Comparison of ENCODE assay signal across 9 mouse cellular contexts in genomic region chr10:9053371-9053770, GRCm38 (mm10).
DNase-seq lines count a peak whose midpoint lies in the region; ATAC-seq and TF ChIP-seq lines count a peak whose summit lies in the region.
"Had no signal": no experiment of that assay in that cellular context is flagged by ENCODE, and none has a peak within 500 bp of the region (broad histone marks: within the 10 kb centered on the region; RNA-seq: fewer than 3 reads in every experiment).

No protein-coding gene starts in this region.

- no peak for TF ChIP-seq POLR2A in brain, embryonic 14.5 days (IDR thresholded peaks at IDR 0.05; ENCODE audit: borderline replicate concordance, extremely low read depth, insufficient read depth, insufficient read length, poor library complexity, severe bottlenecking)

- peak; percentile 39; the same call in 1 of the 2 replicates for TF ChIP-seq CTCF in brain, embryonic 14.5 days (IDR thresholded peaks at IDR 0.05; ENCODE audit: borderline replicate concordance, extremely low read depth, insufficient read depth, insufficient read length)

- ATAC-seq in CD4-positive, CD25-positive, alpha-beta regulatory T cell, adult 4 months = no peak

- DNase-seq in cerebellum, adult 9-10 months = peak; percentile 22
- DNase-seq in cerebellum, postnatal 36 days = no peak
- DNase-seq in layer of hippocampus, adult 9-10 months (ENCODE audit: low spot score) = peak; percentile 35
- no peak for DNase-seq in layer of hippocampus, adult 8-10 months (ENCODE audit: low spot score in 2 of 2)
- peak; percentile 87 for DNase-seq in brain, embryonic 14.5 days (ENCODE audit: low read depth)
- peak; percentile 25 for DNase-seq in lung, postnatal 25 days (ENCODE audit: low spot score)
- DNase-seq in urinary bladder, postnatal 4 days (ENCODE audit: low spot score in 2 of 2) = no peak
- DNase-seq: kidney, adult 18-20 months had no signal

Comparison
In these comparisons a context has a peak if more than half of its experiments do, and no peak if none do; other contexts are left out.
1. DNase-seq: peak in cerebellum, adult 9-10 months (single experiment), layer of hippocampus, adult 9-10 months (single experiment), brain, embryonic 14.5 days (single experiment) and lung, postnatal 25 days (single experiment); none in cerebellum, postnatal 36 days (0 of 2), layer of hippocampus, adult 8-10 months (0 of 2) and urinary bladder, postnatal 4 days (0 of 2).